Mouse (Mus musculus) adipocyte (in vitro differentiated cells): ENCODE measurements around the gene Tcea2.

Experiments used
- DNase-seq: peaks from one replicate; pipeline ENCODE4 v3.0.0-alpha.2; 2016; ENCODE audit warnings: low spot score

Gene Tcea2

GRCm38 (mm10) chr2:181675454-181675853, 4.7 kb upstream of the Tcea2 start:
- peak; percentile 41 for DNase-seq

- peak; percentile 23 for DNase-seq
Observed at GRCm38 (mm10) chr2:181676424-181676823, 3.7 kb upstream of the Tcea2 start.

GRCm38 (mm10) chr2:181677096-181677754, 2.9 kb upstream of the Tcea2 start:
- DNase-seq: peak; percentile 38

- DNase-seq: no peak
Observed at GRCm38 (mm10) chr2:181677755-181678098, 2.4 kb upstream of the Tcea2 start.

- peak; percentile 92 for DNase-seq
Observed at GRCm38 (mm10) chr2:181678780-181679179, 1.3 kb upstream of the Tcea2 start.

- DNase-seq: no peak
Observed at GRCm38 (mm10) chr2:181680716-181681117, 607 bp downstream of the Tcea2 start.

GRCm38 (mm10) chr2:181681978-181682377, 1.9 kb downstream of the Tcea2 start:
- no peak for DNase-seq

GRCm38 (mm10) chr2:181683381-181683780, 3.3 kb downstream of the Tcea2 start:
- no peak for DNase-seq

GRCm38 (mm10) chr2:181684713-181685112, 4.6 kb downstream of the Tcea2 start:
- no peak for DNase-seq

GRCm38 (mm10) chr2:181685686-181686085, 5.6 kb downstream of the Tcea2 start:
- no peak for DNase-seq

GRCm38 (mm10) chr2:181687586-181687985, 7.5 kb downstream of the Tcea2 start:
- no peak for DNase-seq

- no peak for DNase-seq
Observed at GRCm38 (mm10) chr2:181689466-181690160, 9.5 kb downstream of the Tcea2 start.

GRCm38 (mm10) chr2:181691083-181691482, 11.0 kb downstream of the Tcea2 start:
- no peak for DNase-seq

- no peak for DNase-seq
Observed at GRCm38 (mm10) chr2:181691571-181691970, 11.5 kb downstream of the Tcea2 start.

- DNase-seq: no peak
Observed at GRCm38 (mm10) chr2:181692304-181692703, 12.2 kb downstream of the Tcea2 start.

GRCm38 (mm10) chr2:181693339-181694280, 13.5 kb downstream of the Tcea2 start, which contains the start of gene Rgs19:
Gene Rgs19, minus strand, starts transcription at chr2:181693977.
- peak; percentile 84 for DNase-seq

- DNase-seq: no peak
Observed at GRCm38 (mm10) chr2:181694581-181694980, 14.5 kb downstream of the Tcea2 start.

GRCm38 (mm10) chr2:181695776-181696175, 15.7 kb downstream of the Tcea2 start:
- DNase-seq: peak; percentile 52

- no peak for DNase-seq
Observed at GRCm38 (mm10) chr2:181696801-181697420, 16.8 kb downstream of the Tcea2 start.

GRCm38 (mm10) chr2:181698241-181698640, 18.1 kb downstream of the Tcea2 start, which contains the start of gene Lkaaear1:
Gene Lkaaear1, minus strand, starts transcription at chr2:181698442.
- DNase-seq: no peak

GRCm38 (mm10) chr2:181706668-181707067, 26.6 kb downstream of the Tcea2 start:
- peak; percentile 56 for DNase-seq

GRCm38 (mm10) chr2:181713749-181714148, 33.6 kb downstream of the Tcea2 start:
- no peak for DNase-seq
